Mouse (Mus musculus) erythroblast, embryonic 14.5 days (primary cell): ENCODE measurements around the gene Bend5.

Experiments used
- GATA1 ChIP-seq: IDR thresholded peaks from 2 replicates; pipeline ENCODE4 v1.6.1; 2012; ENCODE audit warnings: low read length, inconsistent platforms, mixed read lengths
- TAL1 ChIP-seq: IDR thresholded peaks from 3 replicates; pipeline ENCODE4 v1.6.1; 2012; ENCODE audit warnings: low read length, inconsistent platforms, mixed read lengths

GRCm38 (mm10) chr4:111425170-111425569, 10.4 kb downstream of the Bend5 start:
- no peak for TF ChIP-seq GATA1
- no peak for TF ChIP-seq TAL1
